Mouse (Mus musculus) thymus, postnatal 0 days (tissue): Measurements from ENCODE around the gene Thrb. TPM values are rescaled to one million over a fixed set of nuclear protein-coding genes. Genes with fewer than 3 reads are reported as not detected.

Source experiments
- DNase-seq: peaks from one replicate; pipeline ENCODE4 v3.0.0-alpha.2; 2015; ENCODE audit warnings: low spot score
- polyA plus RNA-seq: library from polyadenylated mRNA; unstranded; fragments of >200 nt; fragmentation: Nextera tagmentation; extraction: Ambion mirVana; gene quantifications from 2 replicates; pipeline ENCODE4 v1.2.1, GENCODE M21; 2015

The Thrb gene
- polyA plus RNA-seq, 1 experiment from 2014 or later, result 0.77 TPM

- no peak for DNase-seq
Measured at GRCm38 (mm10) chr14:18027867-18028266, 367.8 kb downstream of the Thrb start.

DNA sequence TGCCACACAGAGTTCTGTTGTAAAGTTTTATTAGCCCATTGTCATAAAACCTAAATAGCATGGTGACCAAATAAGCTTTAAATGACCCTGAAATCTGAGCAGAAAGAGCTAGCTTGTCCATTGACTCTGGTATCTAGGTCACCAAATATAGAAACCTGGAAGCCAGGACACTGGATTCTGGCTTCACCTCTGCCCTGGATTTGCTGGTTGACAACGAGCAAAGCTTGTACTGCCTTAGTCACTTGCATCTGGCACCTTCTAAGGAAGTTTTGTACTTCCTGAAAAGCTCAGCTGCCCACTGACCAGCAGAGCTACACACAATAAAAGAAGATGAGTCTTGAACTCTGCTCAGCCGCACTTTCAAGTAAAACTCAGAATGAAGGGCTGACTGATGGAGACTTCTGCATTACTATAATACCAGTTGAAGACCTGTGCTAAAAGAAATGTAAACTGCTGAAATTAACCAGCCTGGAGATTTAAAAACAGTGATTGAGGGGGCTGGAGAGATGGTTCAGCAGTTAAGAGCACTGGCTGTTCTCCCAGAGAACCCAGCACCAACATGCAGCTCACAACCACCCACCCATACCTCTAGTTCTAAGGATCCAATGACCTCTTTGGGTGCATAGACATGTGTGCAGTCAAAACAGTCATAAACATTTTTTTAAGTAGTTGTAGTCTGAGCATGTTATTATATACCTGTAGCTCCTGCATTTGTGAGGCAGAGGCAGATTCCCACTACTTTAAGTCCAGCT is 369.3 kb downstream of the Thrb start:
- no peak for DNase-seq

DNA sequence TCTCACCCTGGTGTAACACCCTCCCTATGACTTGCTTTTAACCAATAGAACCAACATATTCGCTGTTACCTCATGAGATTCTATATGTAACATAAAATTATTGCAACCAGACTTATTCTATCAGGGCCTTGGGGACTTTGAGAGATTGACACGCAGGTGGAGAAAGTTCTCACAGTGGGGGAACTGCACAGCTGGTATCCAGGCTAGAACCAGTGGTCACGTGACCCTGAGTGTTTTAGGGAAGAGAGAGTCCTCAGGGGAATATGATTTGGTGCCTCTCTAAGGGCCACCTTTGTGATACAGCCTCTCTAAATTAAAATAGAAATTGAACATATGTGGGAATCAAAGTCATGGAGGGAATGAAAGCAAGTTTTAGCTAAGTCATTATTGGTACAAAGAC is 371.9 kb downstream of the Thrb start:
- no peak for DNase-seq

- no peak for DNase-seq
Measured at GRCm38 (mm10) chr14:18036573-18036972, 376.5 kb downstream of the Thrb start.

GRCm38 (mm10) chr14:18062082-18062772 is 402.2 kb downstream of the Thrb start:
- DNase-seq, result no peak
